In the genomic region with DNA sequence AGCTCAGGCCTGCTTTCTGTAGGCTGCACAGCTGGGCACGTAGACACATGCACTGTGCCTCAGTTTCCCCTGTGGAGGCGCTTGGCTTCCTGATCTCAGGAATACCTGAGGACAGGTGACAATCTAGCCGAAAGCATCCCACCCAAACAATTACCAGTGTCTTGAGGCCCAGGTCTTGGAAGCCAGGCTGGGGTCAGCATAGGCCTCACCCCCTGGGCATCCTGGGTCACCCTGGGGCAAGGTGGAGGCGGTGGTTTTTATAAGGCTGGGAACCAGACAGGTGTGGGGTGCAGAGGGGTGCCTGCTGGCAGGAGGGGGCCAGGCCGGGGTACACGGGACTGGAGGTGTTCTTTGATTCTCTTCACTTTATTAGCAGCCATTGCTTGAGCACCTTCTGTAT, we compare ENCODE assay signal across 9 mouse cellular contexts.
DNase-seq lines count a peak whose midpoint lies in the region; ATAC-seq and TF ChIP-seq lines count a peak whose summit lies in the region.
"Had no signal": no experiment of that assay in that cellular context is flagged by ENCODE, and none has a peak within 500 bp of the region (broad histone marks: within the 10 kb centered on the region; RNA-seq: fewer than 3 reads in every experiment).

No protein-coding gene starts in this region.

- H3K9ac ChIP-seq in heart, adult 2 months (ENCODE audit: low read depth, low read length) = no peak overlapping the region
- H3K9ac ChIP-seq: midbrain, embryonic 12.5 days had no signal

- DNase-seq in heart, adult 2 months = peak in 1 of 2 experiments; percentile 8
- no peak for DNase-seq in heart, adult 9 months (ENCODE audit: low spot score in 2 of 2)
- DNase-seq in layer of hippocampus, adult 2 months (ENCODE audit: low spot score in 2 of 2) = no peak
- no peak for DNase-seq in layer of hippocampus, postnatal 25 days (ENCODE audit: extremely low spot score in 1 of 2, low spot score in 1 of 2)
- DNase-seq in testis, postnatal 14 days (ENCODE audit: low spot score) = no peak

- H3ac ChIP-seq in myocyte (ENCODE audit: control insufficient read depth, insufficient read length) = no peak overlapping the region

- peaks cover 8% of the 10 kb centered on the region for H3K4me1 ChIP-seq in heart, adult 2 months (ENCODE audit: control insufficient read depth, insufficient read depth, low read length)
- peaks cover 17% of the 10 kb centered on the region for H3K4me1 ChIP-seq in brown adipose tissue, adult 24 weeks (ENCODE audit: control insufficient read depth, insufficient read depth, insufficient read length, low read length)
- H3K4me1 ChIP-seq: midbrain, embryonic 12.5 days had no signal

- TF ChIP-seq POLR2A in heart, adult 2 months (IDR thresholded peaks at IDR 0.05; ENCODE audit: insufficient read depth, low read depth, low read length) = no peak
- TF ChIP-seq POLR2A in myocyte (IDR thresholded peaks at IDR 0.05; ENCODE audit: insufficient read length, low read depth) = no peak

- TF ChIP-seq CTCF in heart, adult 2 months (IDR thresholded peaks at IDR 0.05) = no peak
- no peak for TF ChIP-seq CTCF in layer of hippocampus, adult 2 months (conservative IDR thresholded peaks at IDR 0.05)

- no peaks in the 10 kb centered on the region for H3K79me2 ChIP-seq in heart, adult 2 months (replicated peaks; ENCODE audit: control insufficient read depth, insufficient read depth, low read length)
- H3K79me2 ChIP-seq in myocyte (ENCODE audit: control insufficient read depth, insufficient read depth) = no peaks in the 10 kb centered on the region

- no peaks in the 10 kb centered on the region for H3K27me3 ChIP-seq in heart, adult 2 months (ENCODE audit: control insufficient read depth, insufficient read depth, low read length)
- H3K27me3 ChIP-seq in myocyte (ENCODE audit: control insufficient read depth, insufficient read depth, insufficient read length) = no peaks in the 10 kb centered on the region
- H3K27me3 ChIP-seq: midbrain, embryonic 12.5 days had no signal

- no peaks in the 10 kb centered on the region for H3K36me3 ChIP-seq in heart, adult 2 months (ENCODE audit: control insufficient read depth, insufficient read depth, low read length)
- no peaks in the 10 kb centered on the region for H3K36me3 ChIP-seq in myocyte (ENCODE audit: control insufficient read depth, insufficient read depth)
- H3K36me3 ChIP-seq: midbrain, embryonic 12.5 days had no signal

- peak overlapping the region; percentile 56 for H3K4me2 ChIP-seq in myocyte (ENCODE audit: low read depth)
- H3K4me2 ChIP-seq: midbrain, embryonic 12.5 days had no signal

- H3K27ac ChIP-seq in heart, adult 2 months = peak overlapping the region; percentile 90
- H3K27ac ChIP-seq in layer of hippocampus, adult 2 months = peak overlapping the region; percentile 79
- peak overlapping the region; percentile 85; the same call in 1 of the 2 replicates for H3K27ac ChIP-seq in brown adipose tissue, adult 24 weeks (replicated peaks; ENCODE audit: low read depth, low read length)
- H3K27ac ChIP-seq: midbrain, embryonic 12.5 days had no signal

- H3K4me3 ChIP-seq in heart, adult 2 months = no peak overlapping the region
- H3K4me3 ChIP-seq in layer of hippocampus, adult 2 months = no peak overlapping the region
- no peak overlapping the region for H3K4me3 ChIP-seq in brown adipose tissue, adult 24 weeks (ENCODE audit: insufficient read depth, low read depth, low read length)
- no peak overlapping the region for H3K4me3 ChIP-seq in myocyte
- H3K4me3 ChIP-seq: midbrain, embryonic 12.5 days had no signal

- intact Hi-C loops in heart, adult 2 months (cut with DNase I) = loop anchor here (2.0 to 10.0 kb wide), 2 partner anchors 73 to 89 kb away; no protein-coding TSS in a partner anchor

- no peak for ATAC-seq in erythroblast, adult 5-6 weeks (replicated peaks; ENCODE audit: low FRiP score, poor library complexity, severe bottlenecking)

- no peak for TF ChIP-seq EP300 in heart, adult 2 months (IDR thresholded peaks at IDR 0.05; ENCODE audit: insufficient read depth, low read depth, low read length)

- 94% methylated on average over 6 of the region's 6 CpGs for WGBS in heart, adult 2 months

TF ChIP-seq in myocyte, 11 proteins besides CTCF, POLR2A, EP300 and RAD21:
- TF ChIP-seq REST (IDR thresholded peaks at IDR 0.05; ENCODE audit: insufficient read depth, insufficient read length) (no peak), CEBPB (IDR thresholded peaks at IDR 0.05; ENCODE audit: insufficient read depth, poor library complexity, severe bottlenecking) (no peak), TCF3 (IDR thresholded peaks at IDR 0.05; ENCODE audit: insufficient read length, low read depth) (no peak), TCF12 (IDR thresholded peaks at IDR 0.05; ENCODE audit: insufficient read depth, poor library complexity, severe bottlenecking) (no peak), SRF (IDR thresholded peaks at IDR 0.05; ENCODE audit: control insufficient read depth, insufficient read length, low read depth) (no peak), MYOG (IDR thresholded peaks at IDR 0.05; ENCODE audit: control insufficient read depth in 1 of 3, insufficient read depth in 1 of 3, insufficient read length in 2 of 3, low read depth in 2 of 3) (no peak)
